Mouse (Mus musculus): Measurements from ENCODE around the gene Gm6793. TPM values are rescaled to one million over a fixed set of nuclear protein-coding genes. Genes with fewer than 3 reads are reported as not detected.

Gm6793 gene
- total RNA-seq, 1 experiment from 2014 or later = not detected

- ATAC-seq (replicated peaks in 1 of 2; ENCODE audit: insufficient read depth in 1 of 2, low FRiP score in 2 of 2, low TSS enrichment in 1 of 2, low read depth in 1 of 2, poor library complexity in 2 of 2, severe bottlenecking in 2 of 2) = no peak
Observed at GRCm38 (mm10) chr8:111992703-111993039, 22.2 kb downstream of the Gm6793 start.

DNA sequence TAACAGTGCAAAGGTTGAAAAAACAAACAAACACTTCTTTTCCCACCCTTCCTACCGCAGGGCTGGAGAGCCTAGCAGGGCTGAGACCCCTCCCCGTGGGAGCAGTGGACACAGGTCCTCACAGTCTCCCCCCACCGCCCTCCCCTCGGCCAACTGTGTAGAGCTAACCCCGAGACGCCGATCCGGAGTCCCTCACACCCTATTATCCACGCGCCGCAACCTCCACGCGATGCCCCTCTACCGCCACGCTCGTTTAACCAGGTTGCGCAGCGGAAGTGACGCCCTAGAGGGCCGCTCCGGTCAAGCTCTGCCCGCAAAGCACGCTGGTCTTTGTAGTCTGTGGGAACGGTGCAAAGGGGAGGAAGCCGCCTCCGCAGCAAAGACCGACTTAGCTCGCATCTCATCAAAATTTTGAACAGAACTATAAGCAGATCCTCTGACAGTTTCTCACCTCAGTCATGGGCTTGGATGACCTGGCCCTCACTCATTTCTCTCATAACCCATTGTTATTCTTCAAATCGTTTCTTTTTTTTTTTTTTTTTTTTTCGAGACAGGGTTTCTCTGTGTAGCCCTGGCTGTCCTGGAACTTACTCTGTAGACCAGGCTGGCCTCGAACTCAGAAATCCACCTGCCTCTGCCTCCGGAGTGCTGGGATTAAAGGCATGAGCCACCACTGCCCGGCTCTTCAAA lies 22.7 kb downstream of the Gm6793 start, which contains the start of gene Adat1:
Adat1 (minus strand) TSS at position 290 of the 690 bp plus-strand sequence.
- peak; percentile 97 to 98 for ATAC-seq (replicated peaks in 1 of 2; ENCODE audit: insufficient read depth in 1 of 2, low FRiP score in 2 of 2, low TSS enrichment in 1 of 2, low read depth in 1 of 2, poor library complexity in 2 of 2, severe bottlenecking in 2 of 2)

- no peak for ATAC-seq (replicated peaks in 1 of 2; ENCODE audit: insufficient read depth in 1 of 2, low FRiP score in 2 of 2, low TSS enrichment in 1 of 2, low read depth in 1 of 2, poor library complexity in 2 of 2, severe bottlenecking in 2 of 2)
Observed at GRCm38 (mm10) chr8:111991278-111991677, 23.6 kb downstream of the Gm6793 start.

GRCm38 (mm10) chr8:111989911-111990310 lies 24.9 kb downstream of the Gm6793 start:
- ATAC-seq (replicated peaks in 1 of 2; ENCODE audit: insufficient read depth in 1 of 2, low FRiP score in 2 of 2, low TSS enrichment in 1 of 2, low read depth in 1 of 2, poor library complexity in 2 of 2, severe bottlenecking in 2 of 2) = peak; percentile 65 to 75

- no peak for ATAC-seq (replicated peaks in 1 of 2; ENCODE audit: insufficient read depth in 1 of 2, low FRiP score in 2 of 2, low TSS enrichment in 1 of 2, low read depth in 1 of 2, poor library complexity in 2 of 2, severe bottlenecking in 2 of 2)
Observed at GRCm38 (mm10) chr8:111984511-111984910, 30.3 kb downstream of the Gm6793 start.

- ATAC-seq (replicated peaks in 1 of 2; ENCODE audit: insufficient read depth in 1 of 2, low FRiP score in 2 of 2, low TSS enrichment in 1 of 2, low read depth in 1 of 2, poor library complexity in 2 of 2, severe bottlenecking in 2 of 2) = no peak
Observed at GRCm38 (mm10) chr8:111982116-111982515, 32.7 kb downstream of the Gm6793 start.

DNA sequence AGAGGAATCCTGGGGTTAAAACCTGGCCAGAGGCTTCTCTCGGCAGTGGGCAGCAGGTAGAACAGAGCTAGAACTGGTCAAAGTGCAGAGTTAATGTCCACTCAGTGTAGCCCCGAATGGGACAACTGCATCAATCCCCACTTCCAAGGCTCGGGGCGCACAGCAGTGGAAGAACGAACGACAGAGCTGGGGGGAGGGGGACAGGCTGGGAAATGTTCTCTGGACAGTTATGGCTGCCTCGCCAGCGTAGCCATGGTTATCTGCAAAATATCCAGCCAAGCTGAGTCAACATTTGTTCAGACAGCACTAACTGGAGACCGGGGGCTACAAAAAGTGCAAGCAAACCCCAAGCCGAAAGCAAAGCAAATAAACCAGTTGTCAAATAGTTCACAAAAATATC lies 36.7 kb downstream of the Gm6793 start:
- ATAC-seq (replicated peaks in 1 of 2; ENCODE audit: insufficient read depth in 1 of 2, low FRiP score in 2 of 2, low TSS enrichment in 1 of 2, low read depth in 1 of 2, poor library complexity in 2 of 2, severe bottlenecking in 2 of 2) = no peak

GRCm38 (mm10) chr8:111976326-111976725 lies 38.5 kb downstream of the Gm6793 start:
- ATAC-seq (replicated peaks in 1 of 2; ENCODE audit: insufficient read depth in 1 of 2, low FRiP score in 2 of 2, low TSS enrichment in 1 of 2, low read depth in 1 of 2, poor library complexity in 2 of 2, severe bottlenecking in 2 of 2) = peak; percentile 74 to 83

DNA sequence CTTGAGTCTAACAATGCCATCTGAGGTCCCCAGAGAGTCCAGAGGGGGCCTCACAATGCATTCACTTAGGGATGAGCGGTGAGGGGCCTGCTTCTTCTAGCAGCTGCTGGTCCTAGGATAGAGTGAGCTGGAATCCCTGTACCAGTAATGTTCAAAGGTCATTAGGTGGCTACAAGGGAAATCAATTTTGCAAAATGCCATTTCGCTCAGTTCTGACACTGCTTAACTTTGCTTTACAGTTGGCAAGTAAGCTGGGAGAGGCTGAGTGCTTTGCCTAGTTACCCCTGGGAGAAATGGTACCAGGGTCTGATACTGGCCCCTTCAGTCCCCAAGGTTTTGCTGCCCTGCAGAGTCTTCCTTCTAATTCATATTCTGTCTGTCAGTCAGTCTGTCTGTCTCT lies 39.1 kb downstream of the Gm6793 start:
- no peak for ATAC-seq (replicated peaks in 1 of 2; ENCODE audit: insufficient read depth in 1 of 2, low FRiP score in 2 of 2, low TSS enrichment in 1 of 2, low read depth in 1 of 2, poor library complexity in 2 of 2, severe bottlenecking in 2 of 2)

DNA sequence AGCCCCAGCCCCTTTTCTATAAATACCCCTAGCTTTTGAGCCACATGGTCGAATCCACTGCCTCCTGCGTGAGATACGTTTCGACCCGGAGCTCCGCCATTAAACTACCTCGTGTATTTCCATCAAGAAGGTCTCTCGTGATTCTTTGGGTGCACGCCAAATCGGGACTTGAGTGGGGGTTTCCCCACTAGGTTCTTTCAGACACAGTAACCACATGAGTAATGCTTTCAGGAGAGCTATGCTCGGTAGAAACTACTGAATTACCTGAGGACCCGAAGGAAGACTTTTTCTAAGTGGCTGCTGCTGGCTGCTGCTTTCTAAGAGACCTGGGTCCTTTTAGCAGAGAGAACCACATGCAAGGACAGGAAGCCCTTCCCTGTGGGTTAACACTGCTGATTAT lies 40.7 kb downstream of the Gm6793 start:
- no peak for ATAC-seq (replicated peaks in 1 of 2; ENCODE audit: insufficient read depth in 1 of 2, low FRiP score in 2 of 2, low TSS enrichment in 1 of 2, low read depth in 1 of 2, poor library complexity in 2 of 2, severe bottlenecking in 2 of 2)

GRCm38 (mm10) chr8:111968991-111969390 lies 45.8 kb downstream of the Gm6793 start:
- ATAC-seq (replicated peaks in 1 of 2; ENCODE audit: insufficient read depth in 1 of 2, low FRiP score in 2 of 2, low TSS enrichment in 1 of 2, low read depth in 1 of 2, poor library complexity in 2 of 2, severe bottlenecking in 2 of 2) = no peak

DNA sequence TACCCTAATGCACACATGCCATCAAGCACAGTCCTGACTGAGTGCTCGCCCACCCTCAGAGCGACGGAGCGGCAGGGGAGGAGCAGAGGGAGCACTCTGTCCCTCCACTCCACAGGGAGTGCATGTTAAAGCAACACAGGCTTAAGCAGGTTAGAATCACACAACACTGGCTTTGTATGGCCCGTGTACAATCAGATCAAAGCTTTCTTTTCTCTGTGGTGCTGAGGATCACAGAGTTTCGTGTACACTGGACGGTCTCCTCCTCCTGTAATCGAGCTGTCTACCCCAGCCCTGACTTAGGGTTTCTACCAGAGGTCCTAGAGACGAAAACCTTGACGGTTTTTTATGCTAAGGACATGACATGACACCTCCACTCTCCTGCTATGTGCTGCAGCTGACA lies 46.3 kb downstream of the Gm6793 start:
- no peak; a peak in 1 of 4 replicates for ATAC-seq (replicated peaks in 1 of 2; ENCODE audit: insufficient read depth in 1 of 2, low FRiP score in 2 of 2, low TSS enrichment in 1 of 2, low read depth in 1 of 2, poor library complexity in 2 of 2, severe bottlenecking in 2 of 2)

DNA sequence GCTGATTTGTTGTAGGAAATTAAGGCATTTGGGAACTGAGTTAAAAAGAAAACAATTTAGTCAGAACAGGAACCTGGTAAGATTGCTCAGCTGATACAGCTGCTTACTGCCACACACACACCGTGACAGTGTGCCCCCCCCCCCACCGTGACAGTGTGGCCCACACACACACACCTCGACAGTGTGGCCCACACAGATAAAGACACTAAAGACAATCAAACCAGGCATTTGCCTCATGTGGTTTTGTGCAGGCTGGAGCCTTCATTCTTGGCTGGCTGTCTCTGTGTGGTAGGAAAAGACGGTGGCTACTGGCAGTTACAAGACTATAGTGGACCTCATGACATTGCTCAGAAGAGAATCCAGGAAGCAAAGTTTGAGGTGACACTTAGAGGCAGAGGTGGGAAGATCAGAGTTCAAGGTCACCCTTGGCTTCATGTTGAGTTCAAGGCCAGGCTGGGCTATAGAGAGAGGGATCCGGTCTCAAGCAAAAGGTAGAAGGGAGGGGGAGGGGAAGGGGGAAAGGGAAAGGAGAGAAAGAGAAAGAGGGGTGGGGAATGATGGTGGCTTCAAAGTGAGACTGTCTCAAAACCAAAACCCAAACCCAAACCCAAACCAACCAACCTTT lies 47.5 kb downstream of the Gm6793 start:
- peak; percentile 50 to 60 for ATAC-seq (replicated peaks in 1 of 2; ENCODE audit: insufficient read depth in 1 of 2, low FRiP score in 2 of 2, low TSS enrichment in 1 of 2, low read depth in 1 of 2, poor library complexity in 2 of 2, severe bottlenecking in 2 of 2)

- ATAC-seq (replicated peaks in 1 of 2; ENCODE audit: insufficient read depth in 1 of 2, low FRiP score in 2 of 2, low TSS enrichment in 1 of 2, low read depth in 1 of 2, poor library complexity in 2 of 2, severe bottlenecking in 2 of 2) = no peak
Observed at GRCm38 (mm10) chr8:111964849-111965561, 49.8 kb downstream of the Gm6793 start.

- no peak for ATAC-seq (replicated peaks in 1 of 2; ENCODE audit: insufficient read depth in 1 of 2, low FRiP score in 2 of 2, low TSS enrichment in 1 of 2, low read depth in 1 of 2, poor library complexity in 2 of 2, severe bottlenecking in 2 of 2)
Observed at GRCm38 (mm10) chr8:111964351-111964750, 50.5 kb downstream of the Gm6793 start.

DNA sequence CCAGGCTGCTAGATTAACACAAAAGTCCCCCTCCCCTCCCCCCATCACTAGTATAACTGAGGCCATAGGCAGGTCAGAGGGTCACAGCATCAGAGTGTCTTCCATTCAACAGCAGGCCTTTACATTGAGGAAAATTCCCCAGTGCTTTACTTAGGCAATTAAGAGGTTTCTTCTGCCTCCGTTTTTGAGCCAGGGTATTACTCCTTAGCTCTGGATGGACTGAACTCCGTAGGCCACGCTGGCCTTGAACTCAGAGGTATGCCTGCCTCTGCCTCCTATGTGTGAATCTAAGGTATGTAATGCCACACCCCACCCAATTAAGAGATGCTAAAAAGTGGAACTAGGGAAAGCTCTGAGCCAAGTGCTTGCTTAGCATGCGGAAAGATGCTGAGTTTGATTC lies 51.3 kb downstream of the Gm6793 start:
- no peak for ATAC-seq (replicated peaks in 1 of 2; ENCODE audit: insufficient read depth in 1 of 2, low FRiP score in 2 of 2, low TSS enrichment in 1 of 2, low read depth in 1 of 2, poor library complexity in 2 of 2, severe bottlenecking in 2 of 2)
